Mouse (Mus musculus) E14TG2a.4 (cell line): Measurements from ENCODE around the gene Ssty2.
"Not testable (repeated sequence)": the region's sequence is repeated elsewhere in the genome, so short reads cannot be mapped to it uniquely, and the experiment has no call there.

Experiments
- H3K27me3 ChIP-seq: 2 replicates; pipeline ENCODE4 v1.6.1; 2014; ENCODE audit warnings: low read length, control low read depth; ENCODE audit not compliant: insufficient read depth
- H3K36me3 ChIP-seq: 2 replicates; pipeline ENCODE4 v1.6.1; 2014; ENCODE audit warnings: low read length, control low read depth; ENCODE audit not compliant: insufficient read depth
- H3K4me1 ChIP-seq: replicated peaks from 2 replicates; pipeline ENCODE4 v1.6.1; 2014; ENCODE audit warnings: low read depth, low read length, control low read depth
- H3K4me3 ChIP-seq: replicated peaks from 2 replicates; pipeline ENCODE4 v1.5.1; 2014; ENCODE audit warnings: mild to moderate bottlenecking, low read length
- H3K9me3 ChIP-seq: 2 replicates; pipeline ENCODE4 v1.6.1; 2014; ENCODE audit warnings: low read length, control low read depth

Ssty2 gene

DNA sequence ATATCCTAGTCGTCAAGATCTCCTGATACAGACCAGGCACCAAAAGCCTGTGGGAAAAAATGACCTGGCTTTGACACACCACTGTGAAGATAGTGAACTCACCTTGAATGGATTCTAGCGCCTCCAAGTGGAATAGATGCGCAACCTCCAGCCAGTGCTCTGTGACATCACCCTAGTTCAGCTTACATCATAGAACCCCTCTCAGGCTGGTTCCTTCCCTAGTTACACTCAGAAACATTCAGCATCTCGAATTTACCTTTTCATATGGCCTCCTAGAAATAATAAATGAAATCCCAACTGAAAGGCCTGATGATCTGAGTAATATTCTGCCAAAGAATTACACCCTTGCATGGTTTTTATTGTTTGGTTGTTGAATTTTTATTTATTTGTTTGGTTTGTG is at the start of gene Ssty2:
Ssty2 (minus strand) TSS at position 101 of the 400 bp plus-strand sequence.
- not testable (repeated sequence) for H3K4me1 ChIP-seq, H3K36me3 ChIP-seq, H3K9me3 ChIP-seq, H3K4me3 ChIP-seq, H3K27me3 ChIP-seq
